Mouse (Mus musculus): ENCODE measurements at regions not wholly inside any gene's neighbourhood (a gene's known extent, or its start where the extent isn't known, plus 50 kb on each side); places are given as distances from the start of the nearest gene placed in this dataset.

DNA sequence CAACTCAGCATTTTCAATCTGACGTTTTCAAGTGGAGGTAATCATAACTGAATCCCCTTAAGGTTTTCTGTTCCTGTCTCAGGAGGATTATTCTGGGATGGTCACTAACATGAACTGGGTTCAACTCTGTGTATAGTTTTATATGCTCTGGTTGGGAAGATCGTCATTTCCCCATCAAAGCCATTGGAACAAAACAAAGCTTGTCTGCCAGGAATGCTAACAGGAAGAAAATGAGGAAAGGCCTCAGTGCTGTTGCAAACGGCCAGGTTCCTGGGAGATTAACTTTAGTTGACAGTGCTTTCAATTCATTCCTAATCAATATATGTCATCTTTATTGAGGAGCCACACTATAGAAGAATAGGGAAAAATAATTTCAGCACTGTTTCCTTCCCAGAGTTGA is 432.5 kb upstream of the Adamts16 start:
- H3K4me1 ChIP-seq (replicated peaks; ENCODE audit: control insufficient read depth, insufficient read depth, low read length) = no peaks in the 10 kb centered on the region
- WGBS = 60% methylated on average over 3 of the region's 3 CpGs
- no peaks in the 10 kb centered on the region for H3K9me3 ChIP-seq (ENCODE audit: control insufficient read depth, low read length)
- no peak for ATAC-seq
- no peak overlapping the region for H3K4me2 ChIP-seq (ENCODE audit: low read length)
- H3K27me3 ChIP-seq (replicated peaks; ENCODE audit: control insufficient read depth, insufficient read depth, low read length) = no peaks in the 10 kb centered on the region
- no peaks in the 10 kb centered on the region for H3K36me3 ChIP-seq (ENCODE audit: control insufficient read depth, insufficient read depth)
- H3K4me3 ChIP-seq (replicated peaks; ENCODE audit: low read length) = no peak overlapping the region
- H3K9ac ChIP-seq (replicated peaks; ENCODE audit: low read depth, low read length) = no peak overlapping the region
- no peak overlapping the region for H3K27ac ChIP-seq (ENCODE audit: low read length)

DNA sequence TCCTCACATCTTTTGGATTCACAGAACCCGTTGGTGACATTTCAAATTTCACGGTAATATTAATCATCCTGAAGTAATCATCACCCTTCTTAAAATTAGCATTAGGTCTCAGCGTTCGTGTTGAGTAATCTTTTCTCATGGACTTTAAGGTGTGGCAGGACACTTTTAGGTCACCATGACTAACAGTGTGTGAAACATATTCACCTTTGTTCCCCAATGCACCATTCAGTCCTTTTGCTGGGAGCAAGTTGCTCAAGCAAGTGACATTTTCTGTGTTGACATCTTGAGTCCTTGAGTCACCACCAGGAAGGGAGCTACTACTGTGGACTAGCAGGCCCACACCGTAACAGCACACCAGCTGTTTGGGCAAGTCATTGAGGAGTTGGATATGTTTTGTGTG is 431.9 kb upstream of the Adamts16 start:
- Histone ChIP-seq H3K4me2 (ENCODE audit: low read length) (no peak overlapping the region), H3K9ac (replicated peaks; ENCODE audit: low read depth, low read length) (no peak overlapping the region), H3K27me3 (replicated peaks; ENCODE audit: control insufficient read depth, insufficient read depth, low read length) (no peaks in the 10 kb centered on the region), H3K27ac (ENCODE audit: low read length) (no peak overlapping the region), H3K9me3 (ENCODE audit: control insufficient read depth, low read length) (no peaks in the 10 kb centered on the region), H3K4me1 (replicated peaks; ENCODE audit: control insufficient read depth, insufficient read depth, low read length) (no peaks in the 10 kb centered on the region), H3K36me3 (ENCODE audit: control insufficient read depth, insufficient read depth) (no peaks in the 10 kb centered on the region), H3K4me3 (replicated peaks; ENCODE audit: low read length) (no peak overlapping the region)
- no peak for ATAC-seq
- 95% methylated on average over 5 of the region's 5 CpGs for WGBS

DNA sequence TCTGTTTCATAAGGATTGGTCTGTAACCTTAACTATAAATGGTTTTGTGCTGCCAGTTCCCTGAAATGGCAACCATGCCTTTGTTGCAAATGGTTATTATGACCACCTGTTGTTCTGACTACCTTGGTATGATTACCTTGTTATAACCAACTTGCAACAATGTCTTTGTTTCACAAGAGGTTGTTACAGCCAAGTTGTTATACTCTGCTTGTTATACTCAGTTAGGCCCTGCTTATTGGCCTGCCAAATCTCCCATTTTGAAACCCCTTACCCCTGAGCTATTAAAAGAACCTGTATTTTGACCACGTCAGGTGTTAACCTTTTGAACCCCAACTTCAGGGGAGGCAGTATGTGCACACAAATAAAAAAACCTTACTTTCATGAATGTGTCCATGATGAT is 431.5 kb upstream of the Adamts16 start:
- ATAC-seq = no peak

DNA sequence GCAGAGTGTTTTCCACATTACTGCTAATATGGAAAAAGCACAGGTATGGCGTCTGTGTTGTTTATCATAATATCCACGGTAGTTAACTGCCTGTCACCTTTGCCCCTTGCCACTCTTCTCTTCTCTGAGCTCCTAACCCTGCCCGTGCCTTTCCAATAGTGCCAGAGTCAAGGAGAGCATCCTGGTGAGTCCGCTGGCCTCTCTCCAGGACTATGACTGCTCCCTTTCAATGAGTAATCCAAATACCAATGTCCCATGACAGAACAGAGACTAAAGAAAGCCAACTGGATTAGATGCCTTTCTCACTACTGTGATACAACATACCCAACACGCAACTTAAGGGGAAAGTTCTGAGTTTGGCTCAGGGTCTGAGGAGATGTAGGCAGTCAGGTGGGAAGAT is 430.8 kb upstream of the Adamts16 start:
- Histone ChIP-seq H3K36me3 (ENCODE audit: control insufficient read depth, insufficient read depth) (no peaks in the 10 kb centered on the region), H3K4me3 (replicated peaks; ENCODE audit: low read length) (no peak overlapping the region), H3K27me3 (replicated peaks; ENCODE audit: control insufficient read depth, insufficient read depth, low read length) (no peaks in the 10 kb centered on the region), H3K9me3 (ENCODE audit: control insufficient read depth, low read length) (no peaks in the 10 kb centered on the region), H3K4me1 (replicated peaks; ENCODE audit: control insufficient read depth, insufficient read depth, low read length) (no peaks in the 10 kb centered on the region), H3K27ac (ENCODE audit: low read length) (no peak overlapping the region), H3K4me2 (ENCODE audit: low read length) (no peak overlapping the region), H3K9ac (replicated peaks; ENCODE audit: low read depth, low read length) (no peak overlapping the region)
- ATAC-seq = no peak
- 83% methylated on average over 5 of the region's 5 CpGs for WGBS

More for the DNA sequence above, 431.5 kb upstream of the Adamts16 start:
- Histone ChIP-seq H3K27me3 (replicated peaks; ENCODE audit: control insufficient read depth, insufficient read depth, low read length) (no peaks in the 10 kb centered on the region), H3K27ac (ENCODE audit: low read length) (no peak overlapping the region), H3K9ac (replicated peaks; ENCODE audit: low read depth, low read length) (no peak overlapping the region), H3K4me2 (ENCODE audit: low read length) (no peak overlapping the region), H3K4me1 (replicated peaks; ENCODE audit: control insufficient read depth, insufficient read depth, low read length) (no peaks in the 10 kb centered on the region), H3K36me3 (ENCODE audit: control insufficient read depth, insufficient read depth) (no peaks in the 10 kb centered on the region), H3K9me3 (ENCODE audit: control insufficient read depth, low read length) (no peaks in the 10 kb centered on the region), H3K4me3 (replicated peaks; ENCODE audit: low read length) (no peak overlapping the region)
- WGBS = 68% methylated on average over 1 of the region's 1 CpGs

DNA sequence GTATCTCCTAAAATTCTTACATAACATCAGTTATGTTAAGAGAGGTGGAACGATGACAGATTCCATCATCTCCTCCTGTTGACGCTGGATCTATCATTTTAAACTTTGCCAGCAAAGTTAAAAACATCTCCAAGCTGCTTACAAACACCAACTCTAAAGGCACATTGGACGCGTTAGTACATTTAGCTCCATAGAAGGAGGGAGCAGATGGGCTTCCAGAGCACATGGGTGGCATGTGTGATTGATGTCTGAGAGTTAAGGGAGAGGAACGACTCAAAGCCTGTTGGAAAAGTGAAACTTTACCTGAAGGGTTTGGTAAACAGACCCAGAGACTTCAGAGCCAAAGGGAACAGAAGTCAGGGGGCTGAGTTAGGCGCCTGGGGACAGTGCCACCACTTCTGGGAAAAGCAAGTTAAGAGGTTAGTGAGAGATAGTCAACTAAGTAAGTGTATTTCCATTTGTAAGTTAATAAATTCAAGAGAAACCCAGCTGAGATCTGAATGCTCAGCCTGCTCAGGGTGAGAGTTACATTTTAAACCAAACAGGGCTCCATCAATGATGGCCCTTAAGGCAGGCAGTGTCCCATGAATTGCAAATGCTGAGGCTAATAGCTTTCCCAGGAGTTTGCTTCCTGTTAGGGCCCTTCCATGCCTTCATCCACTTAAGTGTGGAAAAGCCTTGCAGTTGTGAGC is 430.3 kb upstream of the Adamts16 start:
- no peaks in the 10 kb centered on the region for H3K4me1 ChIP-seq (replicated peaks; ENCODE audit: control insufficient read depth, insufficient read depth, low read length)
- ATAC-seq = no peak
- 73% methylated on average over 6 of the region's 6 CpGs for WGBS

DNA sequence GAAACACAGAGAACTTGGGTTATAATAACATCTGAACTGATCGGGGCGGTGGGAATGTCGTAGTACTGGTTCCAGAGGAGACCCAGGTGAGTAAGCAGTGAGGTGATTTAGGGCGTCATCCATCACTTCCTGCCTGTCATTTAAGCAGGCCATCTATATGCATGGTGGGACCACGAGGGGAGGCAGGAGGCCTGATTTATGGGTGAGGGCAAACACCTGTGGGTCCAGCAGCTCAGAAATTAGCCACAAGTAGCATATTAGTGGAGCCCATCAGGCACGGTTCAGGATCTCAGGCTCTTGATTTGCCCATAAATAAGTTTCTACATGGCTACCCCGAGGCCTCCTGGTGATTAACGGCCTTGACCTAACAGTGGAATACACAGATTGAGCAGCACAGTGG is 428.8 kb upstream of the Adamts16 start:
- no peak overlapping the region for H3K9ac ChIP-seq (replicated peaks; ENCODE audit: low read depth, low read length)
- no peaks in the 10 kb centered on the region for H3K27me3 ChIP-seq (replicated peaks; ENCODE audit: control insufficient read depth, insufficient read depth, low read length)
- H3K27ac ChIP-seq (ENCODE audit: low read length) = no peak overlapping the region
- WGBS = 91% methylated on average over 8 of the region's 8 CpGs
- H3K36me3 ChIP-seq (ENCODE audit: control insufficient read depth, insufficient read depth) = no peaks in the 10 kb centered on the region
- no peaks in the 10 kb centered on the region for H3K4me1 ChIP-seq (replicated peaks; ENCODE audit: control insufficient read depth, insufficient read depth, low read length)
- no peak for ATAC-seq
- no peak overlapping the region for H3K4me3 ChIP-seq (replicated peaks; ENCODE audit: low read length)
- H3K9me3 ChIP-seq (ENCODE audit: control insufficient read depth, low read length) = no peaks in the 10 kb centered on the region
- no peak overlapping the region for H3K4me2 ChIP-seq (ENCODE audit: low read length)

More for the DNA sequence above, 430.3 kb upstream of the Adamts16 start:
- no peak overlapping the region for H3K9ac ChIP-seq (replicated peaks; ENCODE audit: low read depth, low read length)
- no peaks in the 10 kb centered on the region for H3K36me3 ChIP-seq (ENCODE audit: control insufficient read depth, insufficient read depth)
- no peak overlapping the region for H3K4me3 ChIP-seq (replicated peaks; ENCODE audit: low read length)
- no peak overlapping the region for H3K27ac ChIP-seq (ENCODE audit: low read length)
- no peak overlapping the region for H3K4me2 ChIP-seq (ENCODE audit: low read length)
- no peaks in the 10 kb centered on the region for H3K9me3 ChIP-seq (ENCODE audit: control insufficient read depth, low read length)
- no peaks in the 10 kb centered on the region for H3K27me3 ChIP-seq (replicated peaks; ENCODE audit: control insufficient read depth, insufficient read depth, low read length)

DNA sequence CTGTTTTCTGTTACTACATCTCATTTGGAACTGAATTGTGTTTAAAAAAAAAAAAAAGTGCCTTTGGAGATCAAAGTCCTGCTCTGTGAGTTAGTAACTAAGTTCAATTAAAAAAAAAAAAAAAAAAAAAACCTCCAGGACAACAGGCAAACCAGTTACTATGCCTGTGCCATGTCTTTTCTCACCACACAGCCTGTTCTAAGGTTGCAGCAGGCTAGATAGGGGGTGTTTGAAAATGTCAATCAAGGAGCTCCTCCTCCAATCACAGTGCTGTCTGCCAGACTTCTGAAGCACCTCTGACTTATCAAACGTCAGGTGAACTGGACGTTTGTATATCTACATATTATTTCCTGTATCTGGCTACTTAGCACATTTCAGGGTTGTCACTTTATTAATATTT is 427.9 kb upstream of the Adamts16 start:
- H3K36me3 ChIP-seq (ENCODE audit: control insufficient read depth, insufficient read depth) = no peaks in the 10 kb centered on the region
- H3K4me1 ChIP-seq (replicated peaks; ENCODE audit: control insufficient read depth, insufficient read depth, low read length) = no peaks in the 10 kb centered on the region
- no peaks in the 10 kb centered on the region for H3K27me3 ChIP-seq (replicated peaks; ENCODE audit: control insufficient read depth, insufficient read depth, low read length)
- ATAC-seq = no peak
- no peak overlapping the region for H3K4me2 ChIP-seq (ENCODE audit: low read length)
- WGBS = 82% methylated on average over 2 of the region's 2 CpGs
- no peaks in the 10 kb centered on the region for H3K9me3 ChIP-seq (ENCODE audit: control insufficient read depth, low read length)
- H3K27ac ChIP-seq (ENCODE audit: low read length) = no peak overlapping the region
- H3K4me3 ChIP-seq (replicated peaks; ENCODE audit: low read length) = no peak overlapping the region
- H3K9ac ChIP-seq (replicated peaks; ENCODE audit: low read depth, low read length) = no peak overlapping the region

DNA sequence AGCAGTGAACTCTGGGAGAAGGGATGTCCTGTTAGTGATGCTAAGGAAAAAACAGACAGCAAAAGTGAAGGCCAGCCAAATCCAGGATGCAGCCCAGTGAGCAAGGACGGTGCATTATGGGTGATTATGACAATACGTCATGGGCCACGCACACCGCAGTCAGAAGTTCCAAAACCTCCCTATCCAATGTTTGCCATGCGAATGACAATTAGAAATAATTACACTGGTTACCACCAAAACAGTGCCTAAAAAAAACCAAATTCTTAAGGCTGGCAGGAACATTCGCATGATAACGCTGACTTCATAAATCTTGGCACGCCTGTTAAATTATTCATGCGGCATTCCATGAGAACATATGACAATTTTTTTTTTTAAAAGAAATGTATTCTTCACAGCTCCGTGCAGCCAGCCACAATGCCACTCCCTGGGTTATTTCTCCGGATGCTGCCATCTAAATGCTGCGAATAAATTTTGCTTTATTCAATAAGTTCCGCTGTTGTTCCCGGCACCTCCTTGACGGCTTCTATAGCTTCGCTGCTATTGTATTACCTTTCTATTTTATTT is 421.8 kb upstream of the Adamts16 start:
- H3K9ac ChIP-seq (replicated peaks; ENCODE audit: low read depth, low read length) = no peak overlapping the region
- WGBS = 53% methylated on average over 16 of the region's 16 CpGs

DNA sequence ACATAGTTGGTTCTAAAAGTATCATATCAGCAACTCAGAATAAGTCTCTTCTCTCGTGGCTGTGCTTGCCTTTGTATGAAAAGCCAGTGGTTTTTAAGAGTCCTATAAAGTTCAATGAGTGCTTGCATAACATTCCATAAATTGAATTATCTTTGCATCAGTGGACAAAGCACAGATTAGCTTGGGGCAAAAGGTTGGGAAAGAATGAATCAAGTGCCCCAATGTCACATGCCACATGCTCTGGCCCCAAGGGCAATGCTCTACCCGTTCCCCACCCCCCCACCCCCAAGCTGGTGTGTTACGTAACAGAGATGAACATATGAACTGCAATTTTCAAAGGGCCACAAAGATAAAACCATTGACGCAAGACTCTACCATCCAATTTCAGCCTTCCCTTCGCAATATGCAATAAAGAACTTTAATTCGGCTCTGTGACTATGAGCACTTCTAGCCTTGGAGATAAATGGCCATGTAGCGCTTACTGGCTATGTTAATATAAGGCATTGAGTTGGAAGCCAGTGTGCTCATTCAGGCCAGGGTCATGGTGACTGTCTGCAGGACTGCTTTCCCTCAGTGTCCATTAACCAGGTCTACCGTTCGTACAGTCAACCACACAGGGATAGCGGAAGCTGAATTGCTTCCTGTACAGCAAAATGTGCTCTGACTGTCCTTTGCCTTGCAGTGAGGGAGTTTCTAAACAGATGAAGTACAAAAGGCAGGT is 421.1 kb upstream of the Adamts16 start:
- no peak overlapping the region for H3K27ac ChIP-seq (ENCODE audit: low read length)
- no peak overlapping the region for H3K4me3 ChIP-seq (replicated peaks; ENCODE audit: low read length)
- no peaks in the 10 kb centered on the region for H3K36me3 ChIP-seq (ENCODE audit: control insufficient read depth, insufficient read depth)
- H3K4me1 ChIP-seq (replicated peaks; ENCODE audit: control insufficient read depth, insufficient read depth, low read length) = peaks cover 7% of the 10 kb centered on the region
- H3K9me3 ChIP-seq (ENCODE audit: control insufficient read depth, low read length) = no peaks in the 10 kb centered on the region
- H3K27me3 ChIP-seq (replicated peaks; ENCODE audit: control insufficient read depth, insufficient read depth, low read length) = no peaks in the 10 kb centered on the region
- H3K4me2 ChIP-seq (ENCODE audit: low read length) = no peak overlapping the region
- H3K9ac ChIP-seq (replicated peaks; ENCODE audit: low read depth, low read length) = no peak overlapping the region
- WGBS = 77% methylated on average over 10 of the region's 10 CpGs
- peak; percentile 11; the same call in 1 of the 2 replicates for ATAC-seq

More for the DNA sequence above, 421.8 kb upstream of the Adamts16 start:
- Histone ChIP-seq H3K36me3 (ENCODE audit: control insufficient read depth, insufficient read depth) (no peaks in the 10 kb centered on the region), H3K4me1 (replicated peaks; ENCODE audit: control insufficient read depth, insufficient read depth, low read length) (peaks cover 7% of the 10 kb centered on the region), H3K4me3 (replicated peaks; ENCODE audit: low read length) (no peak overlapping the region), H3K27ac (ENCODE audit: low read length) (no peak overlapping the region), H3K27me3 (replicated peaks; ENCODE audit: control insufficient read depth, insufficient read depth, low read length) (no peaks in the 10 kb centered on the region), H3K9me3 (ENCODE audit: control insufficient read depth, low read length) (no peaks in the 10 kb centered on the region), H3K4me2 (ENCODE audit: low read length) (peak overlapping the region; percentile 37)
- peak; percentile 72 for ATAC-seq

Data from forebrain, embryonic 16.5 days (tissue).